Mouse (Mus musculus): Measurements from ENCODE around the gene Ankrd33b. TPM values are rescaled to one million over a fixed set of nuclear protein-coding genes. Genes with fewer than 3 reads are reported as not detected.

The Ankrd33b gene
- polyA plus RNA-seq, 1 experiment = 7.6 TPM

DNA sequence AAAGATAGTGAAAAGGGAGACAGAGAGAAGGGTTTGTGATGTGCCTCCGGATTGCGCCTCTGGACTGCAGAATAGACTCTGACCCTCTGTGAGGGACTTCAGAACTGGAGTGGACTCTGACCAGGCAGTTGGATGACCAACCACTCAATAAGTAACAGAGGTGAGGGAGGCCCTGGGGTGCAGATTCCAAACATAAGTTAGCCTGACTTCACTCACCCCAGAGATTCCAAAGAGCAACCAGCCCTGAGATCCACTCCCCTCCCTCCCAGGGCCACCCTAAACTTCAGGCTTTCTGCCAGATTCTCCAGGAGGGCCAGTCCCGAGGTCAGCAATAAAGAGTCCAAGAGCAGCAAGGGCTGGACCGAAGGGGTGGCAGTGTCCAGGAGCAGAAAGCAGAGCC is 40.0 kb upstream of the Ankrd33b start:
- WGBS = 93% methylated on average over 4 of the region's 4 CpGs
- DNase-seq = no peak
- Histone ChIP-seq H3K27me3 (ENCODE audit: control insufficient read depth, insufficient read depth, low read length) (no peaks in the 10 kb centered on the region), H3K27ac (ENCODE audit: control insufficient read depth, insufficient read depth, low read length) (no peak overlapping the region), H3K4me3 (ENCODE audit: control insufficient read depth, insufficient read depth, low read length) (no peak overlapping the region), H3K4me1 (replicated peaks; ENCODE audit: control insufficient read depth, insufficient read depth, low read length) (no peaks in the 10 kb centered on the region), H3K36me3 (ENCODE audit: control insufficient read depth, insufficient read depth, low read length) (no peaks in the 10 kb centered on the region)
- TF ChIP-seq CTCF (IDR thresholded peaks at IDR 0.05; ENCODE audit: borderline replicate concordance, control insufficient read depth, extremely low read depth, insufficient read depth, low read length, poor library complexity) (no peak), POLR2A (IDR thresholded peaks at IDR 0.05; ENCODE audit: control insufficient read depth, extremely low read depth, insufficient read depth, low read length, poor library complexity) (no peak)

DNA sequence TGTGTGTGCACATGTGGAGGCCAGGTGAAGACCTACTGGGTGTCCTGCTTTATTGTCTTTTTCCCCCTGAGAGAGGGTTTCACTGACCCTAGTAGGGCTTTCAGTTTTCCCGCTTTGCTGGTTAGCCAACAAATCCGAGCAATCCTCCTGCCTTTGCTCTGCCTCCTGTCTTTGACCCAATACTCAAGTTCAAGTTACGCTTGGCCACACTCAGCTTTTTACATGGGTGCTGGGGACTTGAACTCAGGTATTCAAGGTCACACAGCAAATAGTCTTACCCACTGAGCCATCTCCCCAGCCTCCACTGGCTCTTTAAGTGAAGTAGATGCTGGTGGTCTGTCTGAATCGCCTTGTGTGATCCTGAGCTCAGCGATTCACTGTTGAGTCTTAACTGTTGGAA is 39.4 kb upstream of the Ankrd33b start:
- H3K4me1 ChIP-seq (replicated peaks; ENCODE audit: control insufficient read depth, insufficient read depth, low read length) = no peaks in the 10 kb centered on the region
- WGBS = 96% methylated on average over 5 of the region's 5 CpGs
- no peak for DNase-seq
- H3K36me3 ChIP-seq (ENCODE audit: control insufficient read depth, insufficient read depth, low read length) = no peaks in the 10 kb centered on the region
- H3K4me3 ChIP-seq (ENCODE audit: control insufficient read depth, insufficient read depth, low read length) = no peak overlapping the region
- no peak for TF ChIP-seq POLR2A (IDR thresholded peaks at IDR 0.05; ENCODE audit: control insufficient read depth, extremely low read depth, insufficient read depth, low read length, poor library complexity)
- TF ChIP-seq CTCF (IDR thresholded peaks at IDR 0.05; ENCODE audit: borderline replicate concordance, control insufficient read depth, extremely low read depth, insufficient read depth, low read length, poor library complexity) = no peak
- no peaks in the 10 kb centered on the region for H3K27me3 ChIP-seq (ENCODE audit: control insufficient read depth, insufficient read depth, low read length)
- H3K27ac ChIP-seq (ENCODE audit: control insufficient read depth, insufficient read depth, low read length) = no peak overlapping the region

DNA sequence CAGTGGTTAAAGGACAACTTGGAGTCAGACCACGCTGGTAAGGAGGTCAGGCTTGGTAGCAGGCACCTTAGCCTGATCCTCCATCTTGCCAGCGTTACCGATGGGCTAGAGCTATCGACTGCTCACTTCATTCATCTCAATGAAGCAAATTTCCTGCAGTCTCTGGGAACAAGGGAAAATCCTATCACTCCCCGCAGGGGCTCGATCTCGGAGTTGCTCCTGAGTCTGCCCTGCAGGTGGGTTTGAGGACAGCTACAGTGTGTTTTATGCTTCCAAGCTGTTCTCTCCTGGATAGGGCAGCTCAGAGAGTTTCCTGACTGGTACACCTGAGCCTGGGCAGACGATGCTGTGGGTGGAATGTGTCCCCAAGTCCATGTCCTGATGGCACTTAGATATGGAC is 36.8 kb upstream of the Ankrd33b start:
- no peaks in the 10 kb centered on the region for H3K27me3 ChIP-seq (ENCODE audit: control insufficient read depth, insufficient read depth, low read length)
- H3K4me1 ChIP-seq (replicated peaks; ENCODE audit: control insufficient read depth, insufficient read depth, low read length) = no peaks in the 10 kb centered on the region
- H3K27ac ChIP-seq (ENCODE audit: control insufficient read depth, insufficient read depth, low read length) = no peak overlapping the region; the same call in 1 of the 2 replicates
- no peak overlapping the region for H3K4me3 ChIP-seq (ENCODE audit: control insufficient read depth, insufficient read depth, low read length)
- WGBS = 93% methylated on average over 8 of the region's 8 CpGs
- no peaks in the 10 kb centered on the region for H3K36me3 ChIP-seq (ENCODE audit: control insufficient read depth, insufficient read depth, low read length)
- no peak for DNase-seq
- TF ChIP-seq CTCF (IDR thresholded peaks at IDR 0.05; ENCODE audit: borderline replicate concordance, control insufficient read depth, extremely low read depth, insufficient read depth, low read length, poor library complexity) (no peak), POLR2A (IDR thresholded peaks at IDR 0.05; ENCODE audit: control insufficient read depth, extremely low read depth, insufficient read depth, low read length, poor library complexity) (no peak)

DNA sequence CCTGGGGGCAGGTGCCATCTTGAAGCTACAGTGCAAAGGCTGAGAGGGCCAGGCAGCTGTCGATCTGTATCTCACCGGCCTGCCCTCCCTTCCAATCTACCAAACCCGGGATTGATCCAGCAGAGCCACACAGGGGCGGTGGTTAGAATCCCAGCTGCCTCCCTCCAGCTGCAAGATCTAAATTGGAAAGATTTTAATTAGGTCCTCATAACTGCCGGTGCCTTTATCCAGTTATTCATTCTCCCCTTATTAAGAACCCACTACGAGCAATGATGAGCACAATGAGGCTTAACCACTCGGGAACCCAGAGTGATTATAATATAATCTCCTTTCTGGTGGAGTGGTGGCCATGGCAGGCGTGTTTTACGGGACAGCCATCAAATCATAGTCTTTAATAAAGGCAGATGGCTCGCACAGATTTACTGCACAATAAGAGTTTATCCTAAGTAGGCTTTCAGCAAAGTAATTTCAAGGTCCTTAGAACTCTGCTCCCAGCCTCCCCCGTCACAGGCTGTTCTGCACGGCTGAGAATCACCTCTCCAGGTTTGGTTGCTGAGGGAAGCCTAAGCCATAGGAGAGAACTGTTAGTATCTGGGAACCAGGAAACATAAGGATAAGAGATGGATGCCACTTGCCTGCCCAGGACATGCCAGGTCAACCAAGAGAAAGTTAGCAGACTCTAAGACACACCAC is 34.8 kb upstream of the Ankrd33b start:
- H3K4me3 ChIP-seq (ENCODE audit: control insufficient read depth, insufficient read depth, low read length) = no peak overlapping the region
- H3K27me3 ChIP-seq (ENCODE audit: control insufficient read depth, insufficient read depth, low read length) = no peaks in the 10 kb centered on the region
- H3K36me3 ChIP-seq (ENCODE audit: control insufficient read depth, insufficient read depth, low read length) = no peaks in the 10 kb centered on the region
- no peak for DNase-seq
- 96% methylated on average over 12 of the region's 12 CpGs for WGBS
- H3K27ac ChIP-seq (ENCODE audit: control insufficient read depth, insufficient read depth, low read length) = no peak overlapping the region
- TF ChIP-seq POLR2A (IDR thresholded peaks at IDR 0.05; ENCODE audit: control insufficient read depth, extremely low read depth, insufficient read depth, low read length, poor library complexity) = no peak
- no peaks in the 10 kb centered on the region for H3K4me1 ChIP-seq (replicated peaks; ENCODE audit: control insufficient read depth, insufficient read depth, low read length)

DNA sequence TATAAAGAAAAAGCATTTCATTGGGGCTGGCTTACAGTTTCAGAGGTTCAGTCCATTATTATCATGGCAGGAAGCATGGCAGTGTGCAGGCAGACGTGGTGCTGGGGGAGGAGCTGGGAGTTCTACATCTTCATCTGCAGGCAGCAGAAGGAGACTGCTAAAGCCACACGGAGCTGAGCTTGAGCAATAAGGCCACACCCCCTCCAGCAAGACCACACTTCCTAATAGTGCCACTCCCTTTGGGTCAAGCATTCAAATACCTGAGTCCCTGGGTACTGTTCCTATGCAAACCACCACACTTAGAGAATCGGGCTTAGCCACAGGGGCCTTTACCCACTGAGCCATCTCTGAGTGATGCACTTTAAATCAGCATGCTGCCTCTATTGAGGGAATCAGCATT is 33.4 kb upstream of the Ankrd33b start:
- no peak for DNase-seq
- H3K4me1 ChIP-seq (replicated peaks; ENCODE audit: control insufficient read depth, insufficient read depth, low read length) = no peaks in the 10 kb centered on the region
- H3K27me3 ChIP-seq (ENCODE audit: control insufficient read depth, insufficient read depth, low read length) = no peaks in the 10 kb centered on the region
- no peaks in the 10 kb centered on the region for H3K36me3 ChIP-seq (ENCODE audit: control insufficient read depth, insufficient read depth, low read length)
- 63% methylated on average over 3 of the region's 3 CpGs for WGBS
- H3K4me3 ChIP-seq (ENCODE audit: control insufficient read depth, insufficient read depth, low read length) = no peak overlapping the region
- no peak for TF ChIP-seq POLR2A (IDR thresholded peaks at IDR 0.05; ENCODE audit: control insufficient read depth, extremely low read depth, insufficient read depth, low read length, poor library complexity)
- no peak overlapping the region for H3K27ac ChIP-seq (ENCODE audit: control insufficient read depth, insufficient read depth, low read length)

DNA sequence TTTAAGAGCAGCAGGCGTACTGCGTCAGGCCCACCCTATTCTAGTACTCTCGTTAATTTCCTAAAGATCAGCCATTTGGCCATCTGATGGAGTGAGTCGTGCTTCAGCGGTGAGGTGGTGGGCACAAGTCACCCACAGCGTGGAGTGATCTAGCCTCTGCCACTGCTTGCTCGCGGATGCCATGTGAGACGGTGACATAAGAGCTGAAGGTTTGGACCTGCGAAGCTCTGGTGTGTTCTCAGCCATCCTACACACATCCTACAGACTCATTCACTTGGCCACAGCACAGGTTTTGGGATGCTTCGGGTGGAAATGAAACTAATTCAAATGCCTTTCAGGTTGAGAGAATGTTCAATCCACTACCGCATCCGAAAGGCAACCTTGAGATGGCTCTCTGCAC is 31.2 kb upstream of the Ankrd33b start:
- no peak overlapping the region for H3K4me3 ChIP-seq (ENCODE audit: control insufficient read depth, insufficient read depth, low read length)
- 97% methylated on average over 13 of the region's 13 CpGs for WGBS
- no peak overlapping the region for H3K27ac ChIP-seq (ENCODE audit: control insufficient read depth, insufficient read depth, low read length)
- DNase-seq = no peak
- no peak for TF ChIP-seq CTCF (IDR thresholded peaks at IDR 0.05; ENCODE audit: borderline replicate concordance, control insufficient read depth, extremely low read depth, insufficient read depth, low read length, poor library complexity)
- TF ChIP-seq POLR2A (IDR thresholded peaks at IDR 0.05; ENCODE audit: control insufficient read depth, extremely low read depth, insufficient read depth, low read length, poor library complexity) = no peak
- H3K27me3 ChIP-seq (ENCODE audit: control insufficient read depth, insufficient read depth, low read length) = no peaks in the 10 kb centered on the region
- H3K4me1 ChIP-seq (replicated peaks; ENCODE audit: control insufficient read depth, insufficient read depth, low read length) = no peaks in the 10 kb centered on the region
- no peaks in the 10 kb centered on the region for H3K36me3 ChIP-seq (ENCODE audit: control insufficient read depth, insufficient read depth, low read length)

DNA sequence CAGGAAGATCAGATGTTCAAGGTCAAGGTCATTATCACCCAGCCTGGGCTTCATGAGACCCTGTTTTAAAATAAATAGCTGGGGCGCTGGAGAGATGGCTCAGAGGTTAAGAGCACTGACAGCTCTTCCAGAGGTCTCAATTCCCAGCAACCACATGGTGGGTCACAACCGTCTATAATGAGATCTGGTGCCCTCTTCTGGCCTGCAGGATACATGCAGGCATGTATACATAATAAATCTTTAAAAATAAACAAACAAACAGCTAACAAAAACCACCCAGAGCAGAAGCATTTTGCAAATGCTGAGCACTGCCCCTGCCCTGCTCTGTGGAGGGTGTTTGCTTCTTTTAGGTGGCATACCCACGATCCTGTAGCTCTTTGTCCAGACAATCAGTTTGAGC is 29.9 kb upstream of the Ankrd33b start:
- Histone ChIP-seq H3K4me3 (ENCODE audit: control insufficient read depth, insufficient read depth, low read length) (no peak overlapping the region), H3K36me3 (ENCODE audit: control insufficient read depth, insufficient read depth, low read length) (no peaks in the 10 kb centered on the region), H3K27ac (ENCODE audit: control insufficient read depth, insufficient read depth, low read length) (no peak overlapping the region), H3K27me3 (ENCODE audit: control insufficient read depth, insufficient read depth, low read length) (no peaks in the 10 kb centered on the region), H3K4me1 (replicated peaks; ENCODE audit: control insufficient read depth, insufficient read depth, low read length) (no peaks in the 10 kb centered on the region)
- no peak for DNase-seq
- 89% methylated on average over 3 of the region's 3 CpGs for WGBS
- no peak for TF ChIP-seq CTCF (IDR thresholded peaks at IDR 0.05; ENCODE audit: borderline replicate concordance, control insufficient read depth, extremely low read depth, insufficient read depth, low read length, poor library complexity)
- no peak for TF ChIP-seq POLR2A (IDR thresholded peaks at IDR 0.05; ENCODE audit: control insufficient read depth, extremely low read depth, insufficient read depth, low read length, poor library complexity)
